Mouse (Mus musculus) cerebellum, adult 9-10 months (tissue): ENCODE data around the gene Spic.

ENCODE experiments used
- DNase-seq: peaks from one replicate; pipeline ENCODE4 v3.0.0; 2022

Gene Spic

GRCm38 (mm10) chr10:88631330-88631953 is 53.4 kb downstream of the Spic start:
- no peak for DNase-seq

GRCm38 (mm10) chr10:88630663-88631329 is 54.0 kb downstream of the Spic start:
- no peak for DNase-seq

DNA sequence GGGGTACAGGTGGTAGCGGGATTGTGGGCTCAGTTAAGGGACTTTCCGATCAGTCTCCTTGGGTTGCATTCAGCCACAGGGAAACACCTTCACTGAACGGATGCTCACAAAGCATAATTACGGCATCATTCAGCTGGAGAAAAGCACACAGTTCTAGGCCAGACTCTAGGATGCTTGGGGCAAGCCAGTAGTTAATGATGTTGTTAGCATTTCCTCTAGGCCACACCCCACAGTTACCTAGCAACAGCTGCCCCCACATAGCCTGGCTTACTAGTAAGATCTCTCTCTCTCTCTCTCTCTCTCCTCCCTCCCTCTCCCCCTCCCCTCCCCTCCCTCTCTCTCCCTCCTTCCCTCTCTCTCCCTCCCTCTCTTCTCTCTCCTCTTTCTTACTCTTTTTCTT is 57.8 kb downstream of the Spic start:
- no peak for DNase-seq

DNA sequence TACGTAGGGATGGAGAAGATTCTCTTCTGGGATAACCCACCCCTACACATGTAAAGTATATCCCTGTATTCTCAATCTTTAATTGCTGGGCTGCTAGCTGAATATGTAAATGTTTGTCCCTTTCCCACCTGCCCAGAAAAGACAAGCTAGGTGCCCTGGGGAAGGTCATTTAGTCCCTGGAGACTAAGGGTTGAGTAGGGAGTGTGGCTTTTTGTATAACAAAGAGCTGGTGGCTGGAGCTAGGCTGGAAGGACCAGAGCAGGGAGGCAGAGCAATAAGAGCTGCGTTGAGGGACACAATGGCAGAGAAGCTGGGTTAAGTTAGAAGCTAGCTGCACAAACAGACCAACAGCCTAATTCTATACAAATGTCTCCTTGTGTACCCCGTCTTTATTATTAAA is 58.6 kb downstream of the Spic start:
- no peak for DNase-seq
